Mouse (Mus musculus): Measurements from ENCODE around the gene Chrnb2.

GRCm38 (mm10) chr3:89764119-89764724 is at the start of gene Chrnb2:
- TF ChIP-seq GATA1 (IDR thresholded peaks at IDR 0.05; ENCODE audit: borderline replicate concordance, low read length): no peak
- TF ChIP-seq FLI1 (IDR thresholded peaks at IDR 0.05; ENCODE audit: low read length): no peak
